Mouse (Mus musculus) neural tube, embryonic 14.5 days (tissue): ENCODE results near the gene Ucp2. TPM values are rescaled to one million over a fixed set of nuclear protein-coding genes. Genes with fewer than 3 reads are reported as not detected.
"Not testable (repeated sequence)": the region's sequence is repeated elsewhere in the genome, so short reads cannot be mapped to it uniquely, and the experiment has no call there.

Experiments
- ATAC-seq: fragments of 200-750 bp; cut with Nextera tagmentation; 2 replicates; pipeline ENCODE4 v1.8.0; 2017; ENCODE audit warnings: low read depth, mild to moderate bottlenecking, moderate TSS enrichment, moderate library complexity
- H3K27ac ChIP-seq: fragments of 300-500 bp; sonication (generic); 2 replicates; pipeline ENCODE4 v1.5.1; 2014; ENCODE audit warnings: low read depth, mild to moderate bottlenecking, control low read depth, low read length, moderate library complexity, mixed read lengths
- H3K27me3 ChIP-seq: fragments of 300-500 bp; sonication (generic); 2 replicates; pipeline ENCODE4 v1.6.1; 2014; ENCODE audit warnings: low read length; ENCODE audit not compliant: control insufficient read depth, insufficient read depth
- H3K36me3 ChIP-seq: fragments of 300-500 bp; sonication (generic); 2 replicates; pipeline ENCODE4 v1.6.1; 2014; ENCODE audit warnings: low read length, mixed read lengths; ENCODE audit not compliant: control insufficient read depth, insufficient read depth
- H3K4me1 ChIP-seq: fragments of 300-500 bp; sonication (generic); 2 replicates; pipeline ENCODE4 v1.6.1; 2014; ENCODE audit warnings: low read length; ENCODE audit not compliant: control insufficient read depth, insufficient read depth
- H3K4me2 ChIP-seq: fragments of 300-500 bp; sonication (generic); 2 replicates; pipeline ENCODE4 v1.6.1; 2014; ENCODE audit warnings: mild to moderate bottlenecking, low read depth, low read length, control low read depth
- H3K4me3 ChIP-seq: fragments of 300-500 bp; sonication (generic); 2 replicates; pipeline ENCODE4 v1.5.1; 2014; ENCODE audit warnings: low read depth, low read length, control low read depth, mixed read lengths
- H3K9ac ChIP-seq: fragments of 300-500 bp; sonication (generic); replicated peaks from 2 replicates; pipeline ENCODE4 v1.6.1; 2014; ENCODE audit warnings: low read depth, mild to moderate bottlenecking, control low read depth, low read length, mixed read lengths
- H3K9me3 ChIP-seq: fragments of 300-500 bp; sonication (generic); 2 replicates; pipeline ENCODE4 v1.6.1; 2016; ENCODE audit warnings: low read length; ENCODE audit not compliant: control insufficient read depth
- WGBS: fragments of 180-500 bp; shearing (Covaris S2); extraction: QIAGEN DNeasy Blood & Tissue Kit; methylation state at CpG from one replicate; pipeline ENCODE4 v1.1.7; 2014; 5-methylcytosine and 5-hydroxymethylcytosine counted together
- polyA plus RNA-seq: library from polyadenylated mRNA; unstranded; fragments of >200 nt; fragmentation: Nextera tagmentation; extraction: Ambion mirVana; gene quantifications from 2 replicates; pipeline ENCODE4 v1.2.1, GENCODE M21; 2014

Ucp2 gene
- polyA plus RNA-seq, 1 experiment from 2014 or later: 47.8 TPM

DNA sequence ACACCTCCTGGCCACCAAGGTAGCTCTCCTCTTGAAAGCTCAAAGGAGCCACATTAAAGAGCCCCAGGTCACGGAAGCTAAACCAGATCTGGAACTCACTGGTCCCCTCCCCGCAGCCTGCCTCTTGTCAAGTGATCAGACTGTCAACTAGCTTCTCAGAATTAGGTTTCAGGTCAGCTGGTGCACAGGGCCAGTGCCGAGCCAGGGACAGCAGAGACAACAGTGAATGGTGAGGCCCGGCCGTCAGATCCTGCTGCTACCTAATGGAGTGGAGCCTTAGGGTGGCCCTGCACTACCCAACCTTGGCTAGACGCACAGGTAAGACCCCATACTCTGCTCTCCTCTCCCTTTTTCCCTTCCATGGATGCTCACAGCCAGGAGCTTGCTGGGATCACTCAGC lies 20.4 kb upstream of the Ucp2 start, which contains the start of gene Ucp3:
Gene Ucp3 (plus strand): TSS at position 214 of the 400 bp plus-strand sequence.
- Histone ChIP-seq H3K9ac (no peak within 1 kb of the TSS), H3K27me3 (no peaks in the 10 kb centered on the region), H3K9me3 (no peaks in the 10 kb centered on the region), H3K4me1 (no peaks in the 10 kb centered on the region), H3K27ac (no peak within 1 kb of the TSS), H3K4me3 (no peak within 1 kb of the TSS), H3K4me2 (no peak within 1 kb of the TSS), H3K36me3 (no peaks in the 10 kb centered on the region)
- no peak for ATAC-seq
- 90% methylated on average over 6 of the region's 6 CpGs for WGBS

DNA sequence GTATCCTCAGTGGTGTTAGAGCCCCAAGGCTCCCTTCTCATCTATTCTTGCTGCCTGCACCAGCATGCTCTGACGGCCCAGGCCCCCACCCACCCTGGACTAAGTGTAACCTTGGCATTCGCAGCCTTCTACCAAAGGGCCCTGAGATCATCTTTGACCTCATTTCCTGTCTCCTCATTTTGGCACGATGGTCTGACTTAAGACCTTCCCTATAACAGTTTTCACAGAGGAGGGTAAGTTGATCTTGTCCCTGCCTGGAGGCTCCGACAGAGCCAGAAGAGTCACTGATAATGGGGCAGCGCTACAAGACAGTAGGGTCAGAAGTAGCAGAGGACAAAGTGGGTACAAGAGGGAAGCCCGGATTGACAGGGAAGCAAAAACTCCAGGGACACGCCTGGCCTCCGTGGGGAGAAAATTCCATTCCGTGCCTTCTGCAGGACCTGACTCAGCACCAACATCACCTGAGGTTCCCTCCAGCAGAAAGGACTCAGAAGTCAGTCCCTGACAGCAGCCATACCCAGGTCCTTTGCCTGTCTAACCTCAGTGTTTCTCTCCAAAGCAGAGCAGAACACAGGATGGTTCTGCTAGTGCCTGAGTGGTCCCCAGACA lies 19.2 kb upstream of the Ucp2 start:
- Histone ChIP-seq H3K36me3 (no peaks in the 10 kb centered on the region), H3K27me3 (no peaks in the 10 kb centered on the region), H3K9me3 (no peaks in the 10 kb centered on the region), H3K27ac (no peak overlapping the region), H3K9ac (no peak overlapping the region), H3K4me2 (no peak overlapping the region), H3K4me3 (no peak overlapping the region), H3K4me1 (no peaks in the 10 kb centered on the region)
- ATAC-seq: no peak
- 89% methylated on average over 9 of the region's 9 CpGs for WGBS

DNA sequence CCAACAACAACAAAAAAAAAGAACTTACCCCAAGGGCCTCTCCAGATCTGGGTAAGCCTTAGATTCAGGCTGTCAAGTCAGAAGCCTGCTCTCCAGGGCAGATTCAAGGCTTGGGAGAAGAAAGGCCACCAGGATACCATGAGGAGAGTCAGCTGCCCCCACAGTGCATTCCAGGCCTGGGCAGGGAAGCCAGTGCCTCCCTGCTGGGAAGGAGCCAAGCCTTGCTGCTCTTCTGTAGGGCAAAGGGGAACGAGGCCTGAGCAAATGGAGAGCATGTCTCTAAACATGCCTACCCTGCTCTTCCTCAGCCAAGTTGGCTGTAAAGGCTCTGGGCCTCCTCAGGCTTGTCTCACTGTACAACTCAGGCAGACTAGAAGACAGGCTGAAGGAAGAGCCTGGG lies 18.5 kb upstream of the Ucp2 start:
- Histone ChIP-seq H3K9ac (no peak overlapping the region), H3K4me1 (no peaks in the 10 kb centered on the region), H3K9me3 (no peaks in the 10 kb centered on the region), H3K4me2 (no peak overlapping the region), H3K27ac (no peak overlapping the region), H3K36me3 (no peaks in the 10 kb centered on the region), H3K4me3 (no peak overlapping the region), H3K27me3 (no peaks in the 10 kb centered on the region)
- WGBS: 43% methylated on average over 1 of the region's 1 CpGs
- ATAC-seq: no peak

DNA sequence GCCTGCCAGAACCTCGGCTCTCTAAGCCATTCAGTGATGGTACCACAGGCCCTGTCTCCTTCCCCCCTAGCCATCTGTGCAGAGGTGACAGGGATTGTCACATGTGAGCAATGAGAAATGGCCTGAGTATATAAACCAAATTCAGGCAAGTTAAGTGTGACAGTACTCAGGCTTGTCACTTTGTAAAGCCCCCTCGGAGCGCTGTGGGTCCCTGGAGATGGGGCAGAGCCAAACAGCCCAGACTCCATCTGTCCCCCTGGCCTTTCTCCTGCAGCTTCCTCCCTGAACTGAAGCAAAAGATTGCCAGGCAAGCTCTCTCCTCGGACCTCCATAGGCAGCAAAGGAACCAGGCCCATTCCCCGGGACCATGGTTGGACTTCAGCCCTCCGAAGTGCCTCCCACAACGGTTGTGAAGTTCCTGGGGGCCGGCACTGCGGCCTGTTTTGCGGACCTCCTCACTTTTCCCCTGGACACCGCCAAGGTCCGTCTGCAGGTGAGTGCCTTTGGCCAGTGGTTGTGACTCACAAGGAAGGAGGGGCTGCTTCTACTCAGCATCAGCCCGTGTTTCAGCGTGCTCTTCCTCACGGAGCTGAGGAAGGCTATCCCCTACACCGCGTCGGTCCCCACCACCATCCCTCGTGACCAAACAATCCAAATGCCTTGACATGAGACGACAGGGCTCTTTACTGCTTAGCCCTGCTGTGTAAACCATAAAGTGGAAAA lies 13.9 kb upstream of the Ucp2 start:
- no peaks in the 10 kb centered on the region for H3K27me3 ChIP-seq
- no peak overlapping the region for H3K27ac ChIP-seq
- no peaks in the 10 kb centered on the region for H3K36me3 ChIP-seq
- 82% methylated on average over 20 of the region's 20 CpGs for WGBS
- H3K4me2 ChIP-seq: no peak overlapping the region
- no peaks in the 10 kb centered on the region for H3K9me3 ChIP-seq
- no peak overlapping the region for H3K9ac ChIP-seq
- no peak for ATAC-seq
- H3K4me1 ChIP-seq: no peaks in the 10 kb centered on the region
- no peak overlapping the region for H3K4me3 ChIP-seq

DNA sequence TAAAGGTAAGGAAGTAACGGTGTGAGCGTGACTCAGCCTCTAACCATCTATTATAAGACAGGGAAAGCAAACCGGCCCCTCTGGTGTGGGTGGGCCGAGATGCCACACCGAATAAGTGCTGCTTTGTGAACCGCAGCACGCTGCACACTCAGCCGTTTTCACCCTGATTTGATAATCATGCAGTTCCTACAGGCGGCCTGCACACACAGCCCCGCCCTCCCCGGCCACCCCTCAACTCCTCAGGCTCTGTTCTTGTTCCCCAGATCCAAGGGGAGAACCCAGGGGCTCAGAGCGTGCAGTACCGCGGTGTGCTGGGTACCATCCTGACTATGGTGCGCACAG lies 13.3 kb upstream of the Ucp2 start:
- H3K9me3 ChIP-seq: no peaks in the 10 kb centered on the region
- H3K4me3 ChIP-seq: no peak overlapping the region
- H3K36me3 ChIP-seq: no peaks in the 10 kb centered on the region
- no peak overlapping the region for H3K9ac ChIP-seq
- 71% methylated on average over 15 of the region's 15 CpGs for WGBS
- no peak for ATAC-seq
- H3K27ac ChIP-seq: no peak overlapping the region
- H3K27me3 ChIP-seq: no peaks in the 10 kb centered on the region
- H3K4me1 ChIP-seq: no peaks in the 10 kb centered on the region
- no peak overlapping the region for H3K4me2 ChIP-seq

DNA sequence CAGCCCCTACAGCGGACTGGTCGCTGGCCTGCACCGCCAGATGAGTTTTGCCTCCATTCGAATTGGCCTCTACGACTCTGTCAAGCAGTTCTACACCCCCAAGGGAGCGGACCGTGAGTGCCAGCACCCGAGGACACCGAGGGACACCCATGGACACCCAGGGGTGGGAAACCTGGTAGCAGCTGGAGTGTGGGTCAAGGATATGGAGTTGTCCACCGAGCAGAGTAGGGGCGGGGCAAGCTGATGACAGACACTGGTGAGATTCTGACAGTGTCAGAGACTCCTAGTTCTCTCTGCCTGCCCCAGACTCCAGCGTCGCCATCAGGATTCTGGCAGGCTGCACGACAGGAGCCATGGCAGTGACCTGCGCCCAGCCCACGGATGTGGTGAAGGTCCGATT lies 13.0 kb upstream of the Ucp2 start:
- H3K4me2 ChIP-seq: no peak overlapping the region

DNA sequence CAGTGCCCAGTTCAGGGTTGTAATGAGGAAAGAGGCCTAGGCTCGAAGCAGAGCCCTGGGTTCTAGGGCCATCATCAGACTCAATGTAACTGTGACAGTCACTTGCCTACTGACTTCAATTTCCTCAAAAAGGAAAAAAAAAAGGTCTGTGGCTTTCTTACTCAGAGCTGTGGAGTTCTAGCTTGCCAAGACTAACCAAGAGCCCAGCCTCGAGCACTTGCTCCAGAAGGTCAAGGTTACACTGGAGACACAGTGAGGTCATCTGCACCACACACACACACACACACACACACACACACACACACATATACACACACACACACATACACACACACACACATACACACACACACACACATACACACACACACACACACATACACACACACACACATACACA lies 11.1 kb upstream of the Ucp2 start:
- not testable (repeated sequence) for ATAC-seq, H3K9me3 ChIP-seq, H3K36me3 ChIP-seq, H3K9ac ChIP-seq, H3K27me3 ChIP-seq, H3K4me3 ChIP-seq, H3K27ac ChIP-seq, H3K4me1 ChIP-seq, H3K4me2 ChIP-seq
- 84% methylated on average over 2 of the region's 2 CpGs for WGBS

More for the DNA sequence above, 13.0 kb upstream of the Ucp2 start:
- H3K4me3 ChIP-seq: no peak overlapping the region
- 86% methylated on average over 17 of the region's 17 CpGs for WGBS
- no peaks in the 10 kb centered on the region for H3K27me3 ChIP-seq
- no peaks in the 10 kb centered on the region for H3K36me3 ChIP-seq
- no peak overlapping the region for H3K27ac ChIP-seq
- H3K9ac ChIP-seq: no peak overlapping the region
- no peaks in the 10 kb centered on the region for H3K9me3 ChIP-seq
- no peak for ATAC-seq
- no peaks in the 10 kb centered on the region for H3K4me1 ChIP-seq

DNA sequence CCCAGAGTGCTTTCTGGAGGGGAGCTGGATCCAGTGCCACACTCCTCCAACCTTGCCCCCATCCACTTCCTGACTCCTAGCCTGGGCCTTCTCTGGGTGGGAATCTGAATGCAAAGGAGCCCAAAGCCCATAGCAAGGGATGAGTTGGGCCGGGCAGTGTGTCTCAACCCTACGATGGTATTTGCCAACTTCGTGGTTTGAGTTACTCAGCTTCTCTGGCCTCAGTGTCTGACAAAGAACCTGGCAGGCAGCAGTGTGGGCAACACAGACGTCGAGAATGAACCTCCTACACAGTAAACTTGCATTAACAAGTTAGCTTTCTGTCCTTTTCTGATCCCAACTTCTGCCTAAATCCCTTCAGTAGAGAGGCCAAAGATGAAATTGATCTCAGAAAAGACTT lies 8.6 kb upstream of the Ucp2 start:
- ATAC-seq: no peak
- Histone ChIP-seq H3K27me3 (no peaks in the 10 kb centered on the region), H3K4me1 (no peaks in the 10 kb centered on the region), H3K27ac (no peak overlapping the region), H3K9me3 (no peaks in the 10 kb centered on the region), H3K4me3 (no peak overlapping the region), H3K9ac (no peak overlapping the region), H3K4me2 (no peak overlapping the region), H3K36me3 (no peaks in the 10 kb centered on the region)
- WGBS: 91% methylated on average over 5 of the region's 5 CpGs

DNA sequence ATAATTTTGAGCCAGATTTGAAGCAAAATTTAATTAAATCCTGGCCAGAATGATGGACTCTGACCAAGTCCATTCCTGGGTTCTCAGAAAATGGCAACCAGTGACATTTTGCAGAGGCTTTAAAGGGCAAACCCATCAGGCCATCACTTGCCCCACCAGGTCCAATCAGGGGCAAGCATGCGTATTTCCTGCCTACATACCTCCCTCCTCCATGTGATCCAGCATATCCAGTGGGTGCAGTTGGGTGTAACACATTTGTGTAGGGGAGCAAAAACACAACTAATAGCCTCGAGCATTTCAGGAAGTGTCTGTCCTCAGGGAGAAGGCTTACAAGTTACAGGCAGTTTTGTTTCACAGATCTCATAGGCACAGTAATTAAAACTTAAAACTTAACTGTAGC lies 5.8 kb upstream of the Ucp2 start:
- no peak for ATAC-seq
- H3K9ac ChIP-seq: no peak overlapping the region
- no peak overlapping the region for H3K27ac ChIP-seq
- no peak overlapping the region for H3K4me3 ChIP-seq
- H3K9me3 ChIP-seq: no peaks in the 10 kb centered on the region
- no peaks in the 10 kb centered on the region for H3K27me3 ChIP-seq
- no peaks in the 10 kb centered on the region for H3K36me3 ChIP-seq
- H3K4me1 ChIP-seq: no peaks in the 10 kb centered on the region
- no peak overlapping the region for H3K4me2 ChIP-seq
- 80% methylated on average over 2 of the region's 2 CpGs for WGBS
